Mouse (Mus musculus): ENCODE measurements around the gene Pof1b. TPM values are rescaled to one million over a fixed set of nuclear protein-coding genes. Genes with fewer than 3 reads are reported as not detected.

Pof1b gene
- polyA plus RNA-seq, 1 experiment from 2014 or later: 0.09 TPM

Other genes starting within 250 kb of the Pof1b start
- not detected in 2 replicates for gene 2010106E10Rik, start 203.4 kb downstream of the Pof1b start, polyA plus RNA-seq (2014; fragmentation: Nextera tagmentation; extraction: Ambion mirVana)
- gene Zfp711, start 98.1 kb downstream of the Pof1b start, polyA plus RNA-seq (2014; fragmentation: Nextera tagmentation; extraction: Ambion mirVana): 7.8 and 9.8 TPM in 2 replicates

Data from heart, embryonic 14.5 days (tissue).